Mouse (Mus musculus) hindbrain, embryonic 11.5 days (tissue): ENCODE data around the gene Rab3b. TPM values are rescaled to one million over a fixed set of nuclear protein-coding genes. Genes with fewer than 3 reads are reported as not detected.

Source experiments
- ATAC-seq: fragments of 200-750 bp; cut with Nextera tagmentation; 2 replicates; pipeline ENCODE4 v1.8.0; 2017; ENCODE audit warnings: mild to moderate bottlenecking, moderate TSS enrichment, moderate library complexity; ENCODE audit not compliant: low FRiP score
- DNase-seq: peaks from one replicate; pipeline ENCODE4 v3.0.0-alpha.2; 2015; ENCODE audit warnings: low spot score
- H3K27ac ChIP-seq: fragments of 300-500 bp; sonication (generic); 2 replicates; pipeline ENCODE4 v1.5.1; 2014; ENCODE audit warnings: mild to moderate bottlenecking, low read depth, low read length
- H3K27me3 ChIP-seq: fragments of 300-500 bp; sonication (generic); 2 replicates; pipeline ENCODE4 v1.6.1; 2014; ENCODE audit warnings: mild to moderate bottlenecking, low read length, moderate library complexity, mixed read lengths; ENCODE audit not compliant: control insufficient read depth, insufficient read depth
- H3K36me3 ChIP-seq: fragments of 300-500 bp; sonication (generic); 2 replicates; pipeline ENCODE4 v1.6.1; 2014; ENCODE audit warnings: mild to moderate bottlenecking, low read length, moderate library complexity, mixed read lengths; ENCODE audit not compliant: control insufficient read depth, insufficient read depth
- H3K4me1 ChIP-seq: fragments of 300-500 bp; sonication (generic); replicated peaks from 2 replicates; pipeline ENCODE4 v1.6.1; 2014; ENCODE audit warnings: low read length, mixed read lengths; ENCODE audit not compliant: control insufficient read depth, insufficient read depth
- H3K4me2 ChIP-seq: fragments of 300-500 bp; sonication (generic); replicated peaks from 2 replicates; pipeline ENCODE4 v1.6.1; 2014; ENCODE audit warnings: mild to moderate bottlenecking, low read depth, low read length
- H3K4me3 ChIP-seq: fragments of 300-500 bp; sonication (generic); 2 replicates; pipeline ENCODE4 v1.5.1; 2014; ENCODE audit warnings: low read depth, low read length
- H3K9ac ChIP-seq: fragments of 300-500 bp; sonication (generic); 2 replicates; pipeline ENCODE4 v1.6.1; 2014; ENCODE audit warnings: low read depth, low read length
- H3K9me3 ChIP-seq: fragments of 300-500 bp; sonication (generic); 2 replicates; pipeline ENCODE4 v1.6.1; 2016; ENCODE audit warnings: low read length; ENCODE audit not compliant: control insufficient read depth
- WGBS: fragments of 180-500 bp; shearing (Covaris S2); extraction: QIAGEN DNeasy Blood & Tissue Kit; methylation state at CpG from one replicate; pipeline ENCODE4 v1.1.7; 2014; 5-methylcytosine and 5-hydroxymethylcytosine counted together
- polyA plus RNA-seq: library from polyadenylated mRNA; unstranded; fragments of >200 nt; fragmentation: Nextera tagmentation; extraction: Ambion mirVana; gene quantifications from 2 replicates; pipeline ENCODE4 v1.2.1, GENCODE M21; 2014

Rab3b gene
- polyA plus RNA-seq, 1 experiment from 2014 or later: 36.4 TPM

GRCm38 (mm10) chr4:108873746-108874145 lies 5.1 kb upstream of the Rab3b start:
- Histone ChIP-seq H3K36me3 (no peaks in the 10 kb centered on the region), H3K9ac (no peak overlapping the region), H3K4me2 (no peak overlapping the region), H3K4me1 (no peaks in the 10 kb centered on the region), H3K27me3 (no peaks in the 10 kb centered on the region), H3K9me3 (no peaks in the 10 kb centered on the region), H3K27ac (no peak overlapping the region), H3K4me3 (no peak overlapping the region)
- no peak for DNase-seq
- WGBS: 95% methylated on average over 5 of the region's 5 CpGs
- no peak for ATAC-seq

DNA sequence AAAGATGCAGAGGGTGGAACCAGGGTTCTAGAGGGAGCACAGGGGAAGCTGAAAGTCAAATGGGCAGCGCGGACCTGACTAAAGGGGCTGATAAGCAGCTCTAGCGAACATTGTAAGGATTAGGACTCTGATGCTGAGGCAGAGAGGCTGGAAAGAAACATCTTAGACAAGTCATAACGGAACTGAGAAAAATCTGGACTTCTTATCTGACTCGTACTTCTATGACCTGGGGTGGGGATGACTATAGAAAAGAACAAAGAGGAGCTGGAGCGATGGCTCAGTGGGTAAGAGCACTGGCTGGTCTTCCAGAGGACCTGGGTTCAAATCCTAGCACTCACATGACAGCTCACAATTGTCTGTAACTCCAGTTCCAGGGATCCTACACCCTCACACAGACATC lies 962 bp upstream of the Rab3b start:
- ATAC-seq: no peak
- H3K9me3 ChIP-seq: no peaks in the 10 kb centered on the region
- 85% methylated on average over 6 of the region's 6 CpGs for WGBS

GRCm38 (mm10) chr4:108883815-108884214 lies 5.0 kb downstream of the Rab3b start:
- no peak overlapping the region for H3K4me3 ChIP-seq
- no peaks in the 10 kb centered on the region for H3K9me3 ChIP-seq
- WGBS: 60% methylated on average over 13 of the region's 13 CpGs
- no peaks in the 10 kb centered on the region for H3K36me3 ChIP-seq
- no peaks in the 10 kb centered on the region for H3K27me3 ChIP-seq
- ATAC-seq (no peak), DNase-seq (no peak)
- no peak overlapping the region for H3K4me2 ChIP-seq
- H3K4me1 ChIP-seq: 0 out of 2 replicates have a peak, but pooled peaks cover 2% of the 10 kb centered on the region
- no peak overlapping the region for H3K9ac ChIP-seq
- H3K27ac ChIP-seq: no peak overlapping the region

More for the DNA sequence above, 962 bp upstream of the Rab3b start:
- no peak overlapping the region for H3K4me2 ChIP-seq
- H3K4me1 ChIP-seq: 0 out of 2 replicates have a peak, but pooled peaks cover 2% of the 10 kb centered on the region
- no peak overlapping the region for H3K4me3 ChIP-seq
- H3K27me3 ChIP-seq: no peaks in the 10 kb centered on the region
- no peak overlapping the region for H3K27ac ChIP-seq
- no peak overlapping the region for H3K9ac ChIP-seq
- DNase-seq: no peak
- H3K36me3 ChIP-seq: no peaks in the 10 kb centered on the region

- ATAC-seq (no peak), DNase-seq (no peak)
- no peaks in the 10 kb centered on the region for H3K4me1 ChIP-seq
- H3K27ac ChIP-seq: no peak overlapping the region
- H3K4me2 ChIP-seq: no peak overlapping the region
- H3K27me3 ChIP-seq: no peaks in the 10 kb centered on the region
- H3K9me3 ChIP-seq: no peaks in the 10 kb centered on the region
- no peak overlapping the region for H3K9ac ChIP-seq
- 94% methylated on average over 4 of the region's 4 CpGs for WGBS
- H3K36me3 ChIP-seq: no peaks in the 10 kb centered on the region
- H3K4me3 ChIP-seq: no peak overlapping the region
These were observed 8.6 kb downstream of the Rab3b start for GRCm38 (mm10) chr4:108887456-108887855.

DNA sequence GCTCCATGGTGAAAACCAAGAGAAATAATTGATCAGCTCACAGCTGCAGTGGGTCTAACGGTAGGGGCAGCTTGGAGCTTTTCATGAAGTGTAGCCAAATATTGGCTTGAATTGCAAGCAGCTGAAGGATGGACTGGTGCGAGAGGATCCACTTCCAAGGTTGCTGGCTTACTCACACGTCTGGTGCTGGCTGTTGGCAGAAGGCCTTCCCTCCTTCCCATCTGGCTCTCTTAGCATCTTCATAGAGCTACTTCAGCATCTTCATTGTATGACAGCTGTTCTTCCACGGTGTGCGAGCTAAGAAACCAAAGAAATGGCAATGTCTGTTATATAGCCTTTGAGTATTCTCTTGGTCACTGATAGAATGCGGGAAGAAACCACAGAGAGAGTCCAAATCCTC lies 12.0 kb downstream of the Rab3b start:
- Histone ChIP-seq H3K4me1 (no peaks in the 10 kb centered on the region), H3K27ac (no peak overlapping the region), H3K4me2 (no peak overlapping the region), H3K9me3 (no peaks in the 10 kb centered on the region), H3K9ac (no peak overlapping the region), H3K4me3 (no peak overlapping the region), H3K27me3 (no peaks in the 10 kb centered on the region), H3K36me3 (no peaks in the 10 kb centered on the region)
- no peak for DNase-seq
- 90% methylated on average over 6 of the region's 6 CpGs for whole genome bisulfite sequencing
- ATAC-seq: no peak

DNA sequence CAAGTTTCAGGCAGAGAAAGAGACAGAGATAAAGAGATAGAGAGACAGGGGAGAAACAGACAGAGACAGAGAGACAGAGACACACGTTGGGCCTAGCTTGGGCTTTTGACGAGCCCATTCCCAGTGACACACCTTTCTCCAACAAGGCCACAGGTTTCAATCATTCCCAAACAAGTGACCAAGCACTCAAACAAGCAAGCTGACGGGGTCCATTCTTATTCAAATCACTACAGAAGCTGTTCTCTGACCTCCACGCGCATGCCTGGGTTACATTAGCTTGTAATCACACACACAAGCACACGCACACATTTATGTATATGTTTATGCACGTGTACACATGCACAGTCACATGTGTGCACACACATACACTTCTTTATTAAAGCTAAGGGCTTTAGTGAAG lies 21.6 kb downstream of the Rab3b start:
- Histone ChIP-seq H3K27ac (no peak overlapping the region), H3K27me3 (no peaks in the 10 kb centered on the region), H3K4me2 (no peak overlapping the region), H3K4me1 (no peaks in the 10 kb centered on the region), H3K36me3 (no peaks in the 10 kb centered on the region), H3K9me3 (no peaks in the 10 kb centered on the region), H3K9ac (no peak overlapping the region), H3K4me3 (no peak overlapping the region)
- DNase-seq (no peak), ATAC-seq (no peak)
- WGBS: 67% methylated on average over 7 of the region's 7 CpGs

- no peaks in the 10 kb centered on the region for H3K9me3 ChIP-seq
- H3K27me3 ChIP-seq: no peaks in the 10 kb centered on the region
- H3K27ac ChIP-seq: no peak overlapping the region
- 96% methylated on average over 9 of the region's 9 CpGs for WGBS
- ATAC-seq (no peak), DNase-seq (no peak)
- no peaks in the 10 kb centered on the region for H3K36me3 ChIP-seq
- H3K4me2 ChIP-seq: no peak overlapping the region
- no peak overlapping the region for H3K4me3 ChIP-seq
- H3K4me1 ChIP-seq: no peaks in the 10 kb centered on the region
- H3K9ac ChIP-seq: no peak overlapping the region
These were observed 24.0 kb downstream of the Rab3b start for GRCm38 (mm10) chr4:108902886-108903285.

DNA sequence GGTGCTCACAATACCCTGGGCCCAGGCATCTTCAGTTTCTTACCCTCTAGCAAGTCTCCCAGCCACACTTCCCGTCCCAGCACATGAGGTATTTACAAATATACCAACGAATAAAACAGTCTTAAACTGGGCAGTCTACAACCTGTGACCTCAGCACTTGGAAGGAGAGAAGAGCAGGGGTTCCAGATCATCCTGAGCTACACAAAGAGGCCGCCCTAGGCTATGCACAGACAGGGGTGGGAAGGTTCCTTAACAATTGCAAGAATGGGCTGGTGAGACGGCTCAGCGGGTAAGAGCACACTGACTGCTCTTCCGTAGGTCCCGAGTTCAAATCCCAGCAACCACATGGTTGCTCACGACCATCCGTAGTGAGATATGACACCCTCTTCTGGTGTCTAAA lies 24.5 kb downstream of the Rab3b start:
- Histone ChIP-seq H3K4me1 (no peaks in the 10 kb centered on the region), H3K9ac (no peak overlapping the region), H3K4me3 (no peak overlapping the region), H3K9me3 (no peaks in the 10 kb centered on the region), H3K4me2 (no peak overlapping the region), H3K27ac (no peak overlapping the region), H3K36me3 (no peaks in the 10 kb centered on the region), H3K27me3 (no peaks in the 10 kb centered on the region)
- ATAC-seq (no peak), DNase-seq (no peak)
- WGBS: 94% methylated on average over 9 of the region's 9 CpGs

DNA sequence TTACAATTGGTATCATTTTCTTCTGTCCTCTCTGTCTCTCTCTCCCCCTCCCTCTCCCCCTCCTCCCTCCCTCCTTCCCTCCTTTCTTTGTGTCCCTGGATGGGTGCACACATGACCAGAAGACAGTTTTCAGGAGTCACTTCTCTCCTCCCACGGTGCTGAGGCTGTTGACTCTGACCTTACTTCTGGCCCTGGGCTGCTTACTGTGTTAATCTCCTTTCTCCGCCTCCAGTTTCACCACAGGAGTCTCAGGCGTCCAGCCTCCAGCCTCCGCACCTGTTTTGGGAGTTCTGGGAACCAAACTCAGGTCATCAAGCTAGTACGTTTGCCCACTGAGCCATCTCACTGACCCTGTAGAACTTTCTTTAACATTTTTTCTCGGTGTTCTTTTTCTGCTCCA lies 25.2 kb downstream of the Rab3b start:
- no peak overlapping the region for H3K27ac ChIP-seq
- DNase-seq (no peak), ATAC-seq (no peak)
- H3K4me1 ChIP-seq: no peaks in the 10 kb centered on the region
- H3K4me3 ChIP-seq: no peak overlapping the region
- H3K9me3 ChIP-seq: no peaks in the 10 kb centered on the region
- no peak overlapping the region for H3K9ac ChIP-seq
- no peak overlapping the region for H3K4me2 ChIP-seq
- 48% methylated on average over 6 of the region's 6 CpGs for WGBS
- no peaks in the 10 kb centered on the region for H3K27me3 ChIP-seq
- H3K36me3 ChIP-seq: no peaks in the 10 kb centered on the region
